Mouse (Mus musculus): ENCODE measurements around the gene Rps28.

The Rps28 gene

GRCm38 (mm10) chr17:33811142-33811516 is 13.2 kb downstream of the Rps28 start:
- DNase-seq (ENCODE audit: low spot score): no peak

- DNase-seq (ENCODE audit: low spot score): peak; percentile 78
Measured at GRCm38 (mm10) chr17:33810334-33811141, 13.8 kb downstream of the Rps28 start, which contains the start of gene Kank3. Kank3 (plus strand) TSS chr17:33810519.

- DNase-seq (ENCODE audit: low spot score): no peak
Measured at GRCm38 (mm10) chr17:33808192-33808591, 16.2 kb downstream of the Rps28 start.

- DNase-seq (ENCODE audit: low spot score): no peak
Measured at GRCm38 (mm10) chr17:33807181-33807888, 17.0 kb downstream of the Rps28 start.

- DNase-seq (ENCODE audit: low spot score): no peak
Measured at GRCm38 (mm10) chr17:33804745-33805144, 19.6 kb downstream of the Rps28 start.

- no peak for DNase-seq (ENCODE audit: low spot score)
Measured at GRCm38 (mm10) chr17:33804205-33804604, 20.2 kb downstream of the Rps28 start.

GRCm38 (mm10) chr17:33802221-33802620 is 22.1 kb downstream of the Rps28 start:
- no peak for DNase-seq (ENCODE audit: low spot score)

GRCm38 (mm10) chr17:33799277-33799676 is 25.1 kb downstream of the Rps28 start:
- no peak for DNase-seq (ENCODE audit: low spot score)

- no peak for DNase-seq (ENCODE audit: low spot score)
Measured at GRCm38 (mm10) chr17:33798306-33798705, 26.1 kb downstream of the Rps28 start.

- no peak for DNase-seq (ENCODE audit: low spot score)
Measured at GRCm38 (mm10) chr17:33788732-33789131, 35.6 kb downstream of the Rps28 start.

GRCm38 (mm10) chr17:33786375-33786774 is 38.0 kb downstream of the Rps28 start:
- DNase-seq (ENCODE audit: low spot score): no peak

GRCm38 (mm10) chr17:33784939-33785338 is 39.4 kb downstream of the Rps28 start:
- DNase-seq (ENCODE audit: low spot score): no peak

- no peak for DNase-seq (ENCODE audit: low spot score)
Measured at GRCm38 (mm10) chr17:33783408-33783807, 41.0 kb downstream of the Rps28 start.

GRCm38 (mm10) chr17:33782067-33782466 is 42.3 kb downstream of the Rps28 start:
- DNase-seq (ENCODE audit: low spot score): no peak

GRCm38 (mm10) chr17:33781124-33781977 is 43.0 kb downstream of the Rps28 start, which contains the start of gene Angptl4:
Angptl4 (minus strand) TSS chr17:33781830.
- no peak for DNase-seq (ENCODE audit: low spot score)

- DNase-seq (ENCODE audit: low spot score): no peak
Measured at GRCm38 (mm10) chr17:33780431-33780830, 43.9 kb downstream of the Rps28 start.

- DNase-seq (ENCODE audit: low spot score): no peak
Measured at GRCm38 (mm10) chr17:33779967-33780295, 44.4 kb downstream of the Rps28 start.

GRCm38 (mm10) chr17:33779271-33779966 is 44.9 kb downstream of the Rps28 start:
- DNase-seq (ENCODE audit: low spot score): peak; percentile 70

- no peak for DNase-seq (ENCODE audit: low spot score)
Measured at GRCm38 (mm10) chr17:33775287-33775686, 49.1 kb downstream of the Rps28 start.

- DNase-seq (ENCODE audit: low spot score): no peak
Measured at GRCm38 (mm10) chr17:33774573-33775155, 49.7 kb downstream of the Rps28 start.

- DNase-seq (ENCODE audit: low spot score): no peak
Measured at GRCm38 (mm10) chr17:33773871-33774572, 50.3 kb downstream of the Rps28 start.
